Mouse (Mus musculus) MEL (cell line): ENCODE measurements at regions not wholly inside any gene's neighbourhood (a gene's known extent, or its start where the extent isn't known, plus 50 kb on each side); places are given as distances from the start of the nearest gene placed in this dataset.

Experiments
- CTCF ChIP-seq, 3 experiments: IDR thresholded peaks in 2 of 3; conservative IDR thresholded peaks in 1 of 3; 2 replicates each; pipeline ENCODE4 v1.5.1; 2011 to 2012; ENCODE audit warnings: low read length in 3 of 3, low read depth in 2 of 3, mild to moderate bottlenecking in 2 of 3, improper control_type of control experiment in 1 of 3, inconsistent platforms in 1 of 3, mixed read lengths in 1 of 3, moderate library complexity in 1 of 3; ENCODE audit not compliant: control insufficient read depth in 1 of 3, insufficient read depth in 1 of 3, poor library complexity in 1 of 3, severe bottlenecking in 1 of 3
- EP300 ChIP-seq, 2 experiments: IDR thresholded peaks; 2 replicates each; pipeline ENCODE4 v1.6.1; 2011; ENCODE audit warnings: improper control_type of control experiment in 2 of 2, low read length in 2 of 2, low read depth in 1 of 2, mild to moderate bottlenecking in 1 of 2
- MEF2A ChIP-seq: IDR thresholded peaks from 2 replicates; pipeline ENCODE4 v1.6.1; 2014; ENCODE audit warnings: low read depth, mild to moderate bottlenecking, inconsistent platforms, low read length, improper control_type of control experiment; ENCODE audit not compliant: poor library complexity, insufficient replicate concordance, severe bottlenecking; ENCODE audit errors: extremely low read depth
- NRF1 ChIP-seq: IDR thresholded peaks from 2 replicates; pipeline ENCODE4 v1.6.1; 2014; ENCODE audit warnings: low read depth, mild to moderate bottlenecking, inconsistent platforms, low read length, improper control_type of control experiment, moderate library complexity; ENCODE audit not compliant: poor library complexity, insufficient read depth, severe bottlenecking
- POLR2A ChIP-seq, 2 experiments: IDR thresholded peaks; 2 replicates each; pipeline ENCODE4 v1.6.1; 2011 to 2012; ENCODE audit warnings: low read length in 2 of 2, mild to moderate bottlenecking in 2 of 2, control low read depth in 1 of 2, improper control_type of control experiment in 1 of 2, low read depth in 1 of 2, moderate library complexity in 1 of 2; ENCODE audit not compliant: control insufficient read depth in 1 of 2, insufficient read depth in 1 of 2, poor library complexity in 1 of 2
- ZKSCAN1 ChIP-seq: IDR thresholded peaks from 2 replicates; pipeline ENCODE4 v1.6.1; 2012; ENCODE audit warnings: low read depth, mild to moderate bottlenecking, inconsistent platforms, low read length, improper control_type of control experiment, moderate library complexity

- no peak for TF ChIP-seq POLR2A (IDR thresholded peaks at IDR 0.05; ENCODE audit: control insufficient read depth in 1 of 2, insufficient read depth in 1 of 2, low read depth in 1 of 2, low read length in 2 of 2, poor library complexity in 1 of 2)
- TF ChIP-seq NRF1: no peak
- TF ChIP-seq ZKSCAN1: no peak
- no peak for TF ChIP-seq CTCF (IDR thresholded peaks at IDR 0.05 in 2 of 3, conservative IDR thresholded peaks at IDR 0.05 in 1 of 3; ENCODE audit: control insufficient read depth in 1 of 3, insufficient read depth in 1 of 3, low read depth in 2 of 3, low read length in 3 of 3, poor library complexity in 1 of 3, severe bottlenecking in 1 of 3)
- TF ChIP-seq EP300 (IDR thresholded peaks at IDR 0.05; ENCODE audit: low read depth in 1 of 2, low read length in 2 of 2): no peak
- no peak for TF ChIP-seq MEF2A
Observed at GRCm38 (mm10) chr3:133753041-133753440, 208.1 kb upstream of the Tet2 start.
